Mouse (Mus musculus) spleen, postnatal 10 days (tissue): Measurements from ENCODE around the gene Defb48.

Experiments used
- DNase-seq, 2 experiments: peaks; one replicate each; pipeline ENCODE4 v3.0.0; 2021 to 2022; ENCODE audit warnings: low spot score in 2 of 2

Gene Defb48

GRCm38 (mm10) chr14:62935361-62935760, 48.9 kb downstream of the Defb48 start:
- no peak for DNase-seq

- no peak for DNase-seq
Observed at GRCm38 (mm10) chr14:62928101-62928541, 56.2 kb downstream of the Defb48 start.
